Mouse (Mus musculus): Measurements from ENCODE around the gene Pirb. TPM values are rescaled to one million over a fixed set of nuclear protein-coding genes. Genes with fewer than 3 reads are reported as not detected.
"Not testable (repeated sequence)": the region's sequence is repeated elsewhere in the genome, so short reads cannot be mapped to it uniquely, and the experiment has no call there.

Pirb gene
- total RNA-seq (2015; ENCODE audit: low replicate concordance) (44.4 and 48.7 TPM in 2 replicates), total RNA-seq (2017; ENCODE audit: low replicate concordance) (10.7 and 16.3 TPM in 2 replicates)

DNA sequence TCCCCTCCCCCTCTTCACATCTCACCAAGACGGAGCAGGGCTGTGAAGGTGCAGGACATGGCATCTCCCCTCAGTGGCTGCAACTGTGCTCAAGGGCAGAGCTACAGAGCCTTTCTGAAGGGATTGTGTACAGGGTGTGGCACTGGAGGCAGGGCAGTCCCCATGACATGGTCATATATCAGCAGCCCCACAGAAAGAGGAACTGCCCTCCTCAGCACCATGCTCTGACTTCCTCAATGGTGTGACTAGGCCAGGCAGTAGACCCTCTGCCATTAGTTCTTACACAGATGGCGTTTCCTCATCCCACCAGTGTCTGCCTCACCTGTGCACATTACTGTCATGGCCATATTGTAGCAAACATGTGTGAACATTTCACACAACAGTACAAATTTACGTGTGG, at the start of gene Pirb:
Gene Pirb (minus strand): TSS at position 124 of the 400 bp plus-strand sequence.
- not testable (repeated sequence) for ATAC-seq (replicated peaks; ENCODE audit: low FRiP score, poor library complexity, severe bottlenecking)

DNA sequence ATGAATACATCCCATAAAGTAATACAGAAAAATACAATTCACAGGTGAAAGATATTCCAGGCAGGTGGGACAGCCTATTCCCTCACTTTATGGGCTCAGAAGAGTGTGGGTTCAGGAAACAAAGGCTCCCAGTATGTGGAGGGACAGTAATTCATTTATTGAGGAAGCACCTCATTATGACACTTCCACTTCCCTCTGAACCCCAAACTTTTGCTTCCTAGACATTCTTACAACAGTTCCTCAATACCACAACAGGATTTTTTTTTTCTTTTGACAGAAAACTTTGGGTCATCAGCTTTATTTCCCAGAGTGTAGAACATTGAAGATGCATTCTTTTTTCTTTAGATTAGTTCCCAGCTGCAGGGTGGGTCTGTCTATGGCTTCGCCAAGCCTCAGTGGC, 12.5 kb upstream of the Pirb start:
- not testable (repeated sequence) for ATAC-seq (replicated peaks; ENCODE audit: low FRiP score, poor library complexity, severe bottlenecking)

DNA sequence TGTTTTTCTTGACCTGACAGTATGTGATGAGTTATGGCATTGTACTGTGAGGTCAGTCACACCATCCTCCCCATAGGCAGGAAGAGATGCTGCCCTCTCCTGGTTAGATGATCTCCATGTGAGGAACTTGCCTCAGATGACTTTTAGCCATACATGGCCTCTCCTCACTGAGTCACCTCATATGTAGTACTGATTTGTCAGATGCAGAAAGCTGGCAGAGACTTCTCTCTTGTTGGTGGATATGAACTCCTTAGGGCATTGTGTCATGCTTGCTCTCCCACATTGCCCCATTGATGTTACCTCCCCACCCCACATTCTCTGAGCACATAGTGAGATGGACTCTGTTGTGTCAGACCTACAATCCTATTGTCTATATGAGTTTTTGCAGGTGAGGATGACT, 5.3 kb upstream of the Pirb start:
- ATAC-seq (replicated peaks; ENCODE audit: low FRiP score, poor library complexity, severe bottlenecking), result not testable (repeated sequence)

DNA sequence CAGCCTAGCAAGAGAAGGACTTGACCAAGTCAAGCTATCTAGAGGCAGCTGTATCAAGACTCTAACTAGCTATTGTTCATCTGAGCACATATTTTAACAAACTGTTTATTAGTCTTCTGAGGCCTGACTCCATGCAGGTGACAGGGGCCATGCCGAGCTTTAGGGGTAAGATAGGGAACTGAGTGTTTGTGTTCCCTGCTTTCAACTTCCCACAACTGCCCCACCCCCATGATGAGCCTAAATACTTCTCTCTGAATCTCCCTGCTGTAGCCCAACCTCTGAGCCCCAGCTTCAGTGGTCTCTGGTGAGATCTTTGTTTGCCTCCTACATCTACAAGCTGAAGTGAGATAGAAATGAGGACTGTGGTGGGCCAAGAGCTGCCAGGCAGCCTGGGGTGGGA, 4.9 kb downstream of the Pirb start:
- 0 out of 2 replicates have a peak, but pooled peaks have one; percentile 43 for ATAC-seq (replicated peaks; ENCODE audit: low FRiP score, poor library complexity, severe bottlenecking)

DNA sequence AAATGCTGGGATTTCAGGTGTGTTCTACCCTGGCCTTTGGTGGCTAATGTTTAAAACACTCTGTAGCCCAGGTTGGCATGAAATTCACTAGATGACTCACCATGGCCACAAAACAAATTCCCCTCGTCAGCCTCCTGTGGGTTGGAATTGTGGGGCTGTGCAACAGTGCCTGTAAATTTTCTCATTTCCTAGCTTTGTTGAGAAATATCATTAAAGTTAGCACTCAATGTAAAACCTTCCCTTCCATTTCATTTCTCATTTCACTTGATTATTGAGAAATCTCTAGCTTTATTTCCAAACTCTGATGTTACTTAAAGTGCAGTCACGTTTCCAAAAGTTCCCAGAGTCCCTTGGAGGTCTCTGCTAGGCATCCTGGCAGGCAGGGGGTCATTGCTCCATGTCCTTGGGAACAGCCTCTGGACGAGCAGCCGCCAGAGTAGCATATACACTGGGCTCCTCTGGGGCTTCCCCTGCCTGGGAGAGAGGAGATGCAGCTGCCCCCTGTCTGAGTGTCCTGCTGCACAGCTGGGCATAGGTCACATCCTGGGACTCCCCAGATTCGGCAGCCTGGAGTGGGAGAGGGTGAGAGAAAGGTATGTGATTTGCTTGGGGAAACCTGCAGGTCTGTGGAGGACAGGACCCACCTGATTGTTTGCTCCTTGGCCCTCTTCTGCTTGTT, 7.8 kb downstream of the Pirb start:
- ATAC-seq (replicated peaks; ENCODE audit: low FRiP score, poor library complexity, severe bottlenecking), result no peak

DNA sequence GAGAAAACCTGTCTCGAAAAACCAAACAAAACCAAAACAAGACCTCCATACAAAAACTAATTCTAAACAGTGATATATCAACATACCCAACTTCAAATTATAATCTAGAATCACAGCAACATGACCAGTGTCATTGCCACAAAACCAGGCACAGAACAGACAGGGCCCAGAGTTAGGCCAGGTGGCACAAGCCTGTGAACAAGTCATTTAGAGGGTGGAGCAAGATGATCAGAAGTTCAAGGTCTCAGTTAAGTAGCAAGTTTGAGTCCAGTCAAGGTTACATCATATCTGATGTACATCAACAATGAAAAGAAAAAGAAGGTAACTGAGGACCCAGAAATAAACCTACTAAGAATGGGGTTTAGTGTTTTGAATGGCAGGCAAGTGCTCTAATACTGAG, 11.2 kb downstream of the Pirb start:
- no peak for ATAC-seq (replicated peaks; ENCODE audit: low FRiP score, poor library complexity, severe bottlenecking)

DNA sequence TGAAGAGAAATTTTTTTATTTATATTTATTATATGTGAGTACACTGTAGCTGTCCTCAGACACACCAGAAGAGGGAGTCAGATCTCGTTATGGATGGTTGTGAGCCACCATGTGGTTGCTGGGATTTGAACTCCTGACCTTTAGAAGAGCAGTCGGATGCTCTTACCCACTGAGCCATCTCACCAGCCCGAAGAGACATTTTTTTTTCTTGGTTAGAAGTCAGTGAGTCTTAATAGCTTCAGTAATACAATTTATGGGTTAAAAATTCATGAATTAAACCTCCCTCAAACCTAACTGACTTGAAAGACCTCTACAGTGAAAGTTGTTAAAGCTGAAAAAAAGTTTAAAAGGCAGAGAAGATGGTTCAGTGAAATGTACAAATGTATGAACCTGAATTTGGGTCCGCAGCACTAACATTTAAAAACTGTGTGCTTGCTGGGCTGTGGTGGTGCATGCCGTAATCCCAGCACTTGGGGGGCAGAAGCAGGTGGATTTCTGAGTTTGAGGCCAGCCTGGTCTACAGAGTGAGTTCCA, 11.7 kb downstream of the Pirb start:
- not testable (repeated sequence) for ATAC-seq (replicated peaks; ENCODE audit: low FRiP score, poor library complexity, severe bottlenecking)

DNA sequence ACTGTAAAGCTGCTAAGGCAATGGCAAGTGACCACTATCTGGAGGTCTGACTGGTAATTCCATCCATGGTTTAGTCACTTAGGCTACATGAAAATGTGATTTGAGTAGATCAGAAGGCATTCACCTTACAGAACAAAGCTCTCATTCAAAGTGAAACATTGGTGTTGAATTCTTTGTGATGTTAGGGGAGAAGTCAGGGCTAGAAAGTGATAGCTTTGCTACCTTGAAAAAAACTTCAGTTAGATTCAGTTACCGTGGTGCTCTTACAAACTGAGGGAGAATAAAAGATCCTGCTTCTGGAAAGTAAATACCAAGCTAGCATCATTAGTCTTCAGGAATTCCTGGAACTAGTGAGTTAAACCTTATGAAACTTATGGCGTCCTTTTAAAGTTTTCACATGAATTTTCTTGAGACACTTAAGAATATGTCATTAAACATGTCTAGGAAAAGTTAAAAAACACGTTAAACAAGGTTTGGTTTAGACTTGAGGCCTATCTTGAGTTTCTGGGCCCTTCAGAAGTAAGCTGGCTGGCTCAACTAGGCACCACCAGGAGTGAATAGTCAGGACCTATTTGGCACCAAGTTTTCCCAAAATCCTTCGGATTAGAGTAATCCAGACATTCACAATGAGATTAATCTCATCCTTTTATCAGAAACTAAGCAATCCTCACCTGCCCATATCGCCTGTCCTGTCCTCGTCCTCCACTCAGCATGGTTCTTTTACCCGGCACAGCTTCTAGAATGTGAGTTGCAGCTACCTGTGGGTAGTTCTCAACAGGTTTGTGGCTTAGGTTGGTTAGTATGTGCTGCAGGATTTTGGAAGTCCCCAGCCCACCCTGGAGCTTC, 12.4 kb downstream of the Pirb start:
- no peak for ATAC-seq (replicated peaks; ENCODE audit: low FRiP score, poor library complexity, severe bottlenecking)

DNA sequence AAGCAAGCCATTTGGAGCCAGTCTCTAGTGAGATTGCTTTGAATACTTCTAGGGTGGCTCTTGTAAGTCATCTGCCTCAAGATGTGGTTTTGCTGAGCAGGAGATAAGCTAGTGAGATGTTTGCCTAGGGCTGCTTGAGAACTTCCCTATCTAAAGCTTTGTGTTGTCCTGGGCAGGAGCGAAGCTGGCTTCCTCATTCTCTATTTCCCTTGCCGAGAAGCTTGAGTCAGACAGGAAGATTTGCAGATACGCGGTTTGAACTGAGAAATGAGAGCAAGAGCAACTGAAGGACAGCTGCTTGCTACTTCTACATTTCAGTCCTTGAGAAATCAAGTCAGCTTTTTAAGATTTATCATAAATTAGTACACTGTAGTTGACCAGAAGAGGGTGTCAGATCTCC, 13.2 kb downstream of the Pirb start:
- ATAC-seq (replicated peaks; ENCODE audit: low FRiP score, poor library complexity, severe bottlenecking), result no peak

DNA sequence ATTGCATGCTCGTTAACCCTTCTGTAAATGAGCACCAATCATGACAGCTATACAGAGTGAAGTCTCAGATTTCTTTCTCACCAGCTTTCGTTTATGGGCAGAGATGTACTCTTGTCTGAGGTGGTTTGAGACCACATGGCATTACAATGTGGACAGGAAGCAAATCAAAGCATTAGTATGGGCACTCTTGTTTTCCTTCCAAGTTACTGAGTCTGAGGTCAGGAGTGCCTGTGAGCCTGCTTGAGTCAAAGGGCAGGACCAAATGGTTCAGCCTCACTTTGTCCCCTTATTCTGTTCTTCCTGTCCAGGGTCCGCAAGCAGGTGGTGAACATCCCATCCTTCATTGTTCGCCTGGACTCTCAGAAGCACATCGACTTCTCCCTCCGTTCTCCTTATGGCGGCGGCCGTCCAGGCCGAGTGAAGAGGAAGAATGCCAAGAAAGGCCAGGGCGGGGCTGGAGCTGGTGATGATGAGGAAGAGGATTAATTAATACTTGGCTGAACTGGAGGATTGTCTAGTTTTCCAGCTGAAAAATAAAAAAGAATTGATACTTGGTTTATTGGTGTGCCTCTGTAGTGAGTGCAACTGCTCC, 13.8 kb downstream of the Pirb start:
- ATAC-seq (replicated peaks; ENCODE audit: low FRiP score, poor library complexity, severe bottlenecking), result no peak

DNA sequence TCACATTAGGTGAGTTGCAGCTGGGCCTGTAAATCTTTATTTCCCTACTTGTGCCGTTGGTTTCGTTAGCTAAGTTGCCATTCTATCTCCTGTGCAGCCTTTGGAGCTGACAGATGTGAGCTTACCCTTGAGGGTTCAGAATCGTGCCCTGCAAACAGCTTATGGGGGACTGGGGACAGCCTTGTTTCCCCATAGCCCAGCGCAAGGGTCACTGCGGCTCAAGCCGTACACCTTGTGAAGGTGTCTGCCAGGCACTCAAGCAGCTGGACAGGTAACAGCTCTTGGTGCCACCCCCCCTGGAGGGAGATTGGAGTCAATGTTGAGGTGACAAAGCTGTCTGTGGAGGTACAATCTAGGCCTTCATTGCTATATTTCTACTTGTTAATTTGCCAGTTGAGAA, 14.3 kb downstream of the Pirb start:
- no peak for ATAC-seq (replicated peaks; ENCODE audit: low FRiP score, poor library complexity, severe bottlenecking)

DNA sequence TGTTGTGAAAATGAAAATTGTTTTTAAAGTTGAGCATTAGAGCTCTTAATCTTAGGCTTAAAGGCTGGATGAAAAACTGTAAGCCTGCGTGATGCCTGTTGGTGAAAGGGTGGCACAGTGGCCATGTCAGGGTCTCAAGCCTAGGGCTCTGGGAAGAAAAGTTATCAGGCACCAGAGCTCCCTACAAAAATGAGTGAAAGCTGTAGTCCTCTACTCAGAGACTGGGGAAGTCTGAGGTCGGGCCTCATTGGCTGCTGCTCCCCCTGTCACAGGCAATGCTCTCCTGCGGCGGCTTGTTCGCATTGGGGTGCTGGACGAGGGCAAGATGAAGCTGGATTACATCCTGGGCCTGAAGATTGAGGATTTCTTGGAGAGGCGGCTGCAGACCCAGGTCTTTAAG, 14.7 kb downstream of the Pirb start:
- not testable (repeated sequence) for ATAC-seq (replicated peaks; ENCODE audit: low FRiP score, poor library complexity, severe bottlenecking)

DNA sequence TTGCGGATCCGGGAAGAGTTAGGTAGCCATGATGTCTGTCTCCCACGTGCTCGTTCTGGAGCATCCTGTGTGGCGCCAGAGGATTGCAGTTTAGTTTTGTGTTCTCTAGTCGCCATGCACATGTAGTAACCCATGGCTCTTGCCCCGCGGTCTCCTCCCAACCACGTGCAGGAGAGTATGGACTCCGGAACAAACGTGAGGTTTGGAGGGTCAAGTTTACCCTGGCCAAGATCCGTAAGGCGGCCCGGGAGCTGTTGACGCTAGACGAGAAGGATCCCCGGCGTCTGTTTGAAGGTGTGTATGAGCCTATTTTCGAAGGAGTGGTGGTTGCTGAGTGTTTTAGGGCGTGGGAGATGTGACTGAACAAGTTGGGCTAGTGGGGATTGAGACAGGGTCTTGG, 15.7 kb downstream of the Pirb start:
- peak; percentile 67 for ATAC-seq (replicated peaks; ENCODE audit: low FRiP score, poor library complexity, severe bottlenecking)

DNA sequence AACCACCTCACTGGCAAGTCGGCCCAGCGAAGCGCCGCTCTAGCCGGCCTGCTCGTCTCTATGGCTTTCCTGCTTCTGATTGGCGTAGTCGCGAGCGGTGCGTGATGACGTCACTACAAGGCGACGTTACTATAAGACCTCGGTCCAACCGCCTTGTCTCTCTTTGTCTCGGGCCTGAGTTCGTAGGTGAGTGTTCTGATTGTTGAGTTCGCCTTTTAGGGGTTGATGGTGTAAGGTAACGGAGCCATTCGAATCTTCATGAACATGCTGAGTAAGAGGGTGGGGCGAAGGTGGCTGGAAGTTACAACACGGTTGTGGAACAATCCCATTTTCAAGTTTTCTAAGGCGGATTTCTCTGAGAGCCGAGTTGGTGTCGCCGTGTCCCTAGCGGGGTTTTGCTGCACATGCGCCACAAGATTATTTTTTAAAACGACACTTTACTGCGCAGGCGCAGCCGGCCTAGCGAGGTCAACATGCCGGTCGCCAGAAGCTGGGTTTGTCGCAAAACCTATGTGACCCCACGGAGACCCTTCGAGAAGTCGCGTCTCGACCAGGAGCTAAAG, 16.2 kb downstream of the Pirb start, which contains the start of gene Rps9:
Gene Rps9 (plus strand): TSS at position 115 of the 563 bp plus-strand sequence.
- peak; percentile 96 for ATAC-seq (replicated peaks; ENCODE audit: low FRiP score, poor library complexity, severe bottlenecking)

DNA sequence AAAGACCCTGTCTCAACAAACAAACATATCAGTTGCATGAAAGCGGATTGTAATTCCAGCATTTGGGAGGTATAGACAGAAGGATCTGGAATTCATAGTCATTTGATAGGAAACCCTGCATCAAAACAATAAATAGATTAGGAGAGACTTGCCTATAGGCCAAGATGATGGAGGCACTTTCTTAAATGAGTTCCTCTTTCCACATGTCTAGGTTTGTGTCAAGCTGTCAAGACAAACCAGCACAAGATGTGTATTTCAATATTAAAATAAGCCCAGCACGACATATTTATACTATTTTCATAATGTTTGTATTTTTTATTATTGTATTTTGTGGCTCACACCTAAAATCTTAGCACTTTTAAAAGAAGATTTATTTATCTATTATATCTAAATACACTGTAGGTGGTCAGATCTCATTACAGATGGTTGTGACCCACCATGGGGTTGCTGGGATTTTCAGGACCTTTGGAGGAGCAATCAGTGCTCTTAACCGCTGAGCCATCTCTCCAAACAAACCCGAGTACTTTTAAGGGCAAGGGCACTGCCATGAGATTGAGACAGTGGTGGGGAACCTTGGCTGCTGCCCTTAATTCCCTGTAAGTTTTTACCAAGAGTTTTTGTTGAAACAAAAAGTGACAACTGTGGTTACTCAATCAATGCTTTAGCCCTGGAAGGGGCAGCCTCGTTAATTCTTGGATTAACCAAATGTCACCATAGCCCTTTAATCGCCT, 16.9 kb downstream of the Pirb start:
- ATAC-seq (replicated peaks; ENCODE audit: low FRiP score, poor library complexity, severe bottlenecking), result peak; percentile 17

DNA sequence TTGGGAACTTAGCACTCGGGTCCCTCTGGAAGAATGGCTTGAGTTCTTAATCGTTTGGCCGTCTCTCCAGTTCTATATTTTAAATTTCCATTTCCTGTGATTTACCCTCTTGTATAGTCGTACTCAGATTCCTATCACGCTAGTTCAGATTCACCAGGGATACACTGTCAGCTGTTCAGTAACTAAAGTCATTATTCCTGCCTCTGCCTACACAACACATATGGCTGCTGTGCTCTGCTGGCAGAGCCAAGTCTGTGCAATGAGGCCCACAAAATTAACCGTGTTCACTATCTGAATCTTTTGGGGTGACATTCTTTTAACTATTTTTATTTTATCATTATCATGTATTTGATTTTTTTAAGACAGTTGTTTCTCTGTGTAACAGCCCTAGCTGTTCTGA, 21.7 kb downstream of the Pirb start:
- ATAC-seq (replicated peaks; ENCODE audit: low FRiP score, poor library complexity, severe bottlenecking), result no peak

DNA sequence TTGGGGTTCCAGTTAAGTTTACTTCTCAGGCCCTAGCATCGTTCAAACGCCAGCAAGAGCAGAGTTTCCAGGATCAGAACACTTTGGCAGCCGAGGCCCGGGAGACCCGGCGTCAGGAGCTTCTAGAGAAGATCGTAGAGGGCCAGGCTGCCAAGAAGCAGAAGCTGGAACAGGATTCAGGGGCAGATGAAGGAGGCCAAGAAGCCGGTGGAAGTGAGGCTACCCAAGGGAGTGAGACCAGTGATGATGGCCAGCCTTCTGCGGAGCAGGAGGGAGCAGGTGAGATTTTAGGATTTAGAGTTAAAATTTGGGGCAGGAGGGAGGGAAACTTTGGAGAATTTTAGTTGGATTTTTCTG, 25.3 kb downstream of the Pirb start:
- ATAC-seq (replicated peaks; ENCODE audit: low FRiP score, poor library complexity, severe bottlenecking), result not testable (repeated sequence)

DNA sequence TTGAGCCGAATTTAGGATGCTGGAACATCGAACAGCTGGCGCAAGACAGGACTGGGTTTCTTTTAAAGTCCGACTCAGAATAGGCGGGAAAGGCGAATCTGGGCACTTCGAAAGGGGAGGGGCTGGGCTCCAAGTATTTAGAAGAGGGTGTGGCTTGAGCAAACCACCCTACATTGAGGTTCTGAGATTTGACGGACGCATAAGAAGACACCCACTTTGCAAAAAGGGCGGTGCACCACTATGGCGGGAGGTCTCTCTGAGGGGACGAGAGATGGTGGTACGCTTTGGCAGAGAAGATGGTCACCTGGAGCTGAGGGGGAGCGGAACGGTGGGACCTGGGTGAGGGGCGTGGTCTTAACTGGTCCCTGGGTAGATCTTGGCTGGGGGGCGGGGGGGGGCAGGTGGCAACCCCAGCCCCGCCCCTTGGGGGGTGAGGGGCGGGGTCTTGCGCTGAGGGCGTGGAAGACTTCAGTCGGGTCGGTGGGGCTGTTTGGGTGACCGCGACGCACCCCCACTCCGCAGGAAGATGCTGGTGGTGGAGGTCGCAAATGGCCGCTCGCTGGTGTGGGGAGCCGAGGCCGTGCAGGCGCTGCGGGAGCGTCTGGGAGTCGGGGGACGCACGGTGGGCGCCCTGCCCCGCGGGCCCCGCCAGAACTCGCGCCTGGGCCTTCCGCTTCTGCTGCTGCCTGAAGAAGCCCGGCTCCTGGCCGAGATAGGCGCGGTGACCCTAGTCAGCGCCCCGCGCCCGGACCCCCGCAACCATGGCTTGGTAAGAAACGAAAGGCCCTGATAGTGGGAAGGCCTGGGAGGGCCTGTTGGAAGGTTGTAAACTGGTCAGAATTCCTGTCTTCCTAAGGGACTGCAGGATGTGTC, 25.9 kb downstream of the Pirb start:
- ATAC-seq (replicated peaks; ENCODE audit: low FRiP score, poor library complexity, severe bottlenecking), result no peak

DNA sequence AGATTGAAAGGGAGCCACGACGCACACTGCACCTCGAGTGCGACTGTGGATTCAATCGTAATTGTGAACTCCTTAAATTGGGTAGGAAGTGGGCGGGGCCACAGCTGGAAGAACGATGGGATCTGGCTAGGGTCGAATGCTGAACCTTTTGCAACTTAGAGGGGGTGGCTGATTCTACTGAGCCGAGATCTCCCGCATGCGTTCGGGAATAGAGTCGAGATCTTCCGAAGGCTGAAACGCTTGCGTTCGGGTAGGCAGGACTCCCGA, 26.4 kb downstream of the Pirb start:
- ATAC-seq (replicated peaks; ENCODE audit: low FRiP score, poor library complexity, severe bottlenecking), result no peak

All from erythroblast, adult 5-6 weeks (primary cell).